Mouse (Mus musculus) testis, postnatal 14 days (tissue): Measurements from ENCODE around the gene Actl6b.
A peak's percentile ranks its signal among the peaks of the same experiment; 100 is the strongest.

ENCODE experiments used
- DNase-seq: peaks from one replicate; pipeline ENCODE4 v3.0.0; 2021; ENCODE audit warnings: low spot score

The Actl6b gene

DNA sequence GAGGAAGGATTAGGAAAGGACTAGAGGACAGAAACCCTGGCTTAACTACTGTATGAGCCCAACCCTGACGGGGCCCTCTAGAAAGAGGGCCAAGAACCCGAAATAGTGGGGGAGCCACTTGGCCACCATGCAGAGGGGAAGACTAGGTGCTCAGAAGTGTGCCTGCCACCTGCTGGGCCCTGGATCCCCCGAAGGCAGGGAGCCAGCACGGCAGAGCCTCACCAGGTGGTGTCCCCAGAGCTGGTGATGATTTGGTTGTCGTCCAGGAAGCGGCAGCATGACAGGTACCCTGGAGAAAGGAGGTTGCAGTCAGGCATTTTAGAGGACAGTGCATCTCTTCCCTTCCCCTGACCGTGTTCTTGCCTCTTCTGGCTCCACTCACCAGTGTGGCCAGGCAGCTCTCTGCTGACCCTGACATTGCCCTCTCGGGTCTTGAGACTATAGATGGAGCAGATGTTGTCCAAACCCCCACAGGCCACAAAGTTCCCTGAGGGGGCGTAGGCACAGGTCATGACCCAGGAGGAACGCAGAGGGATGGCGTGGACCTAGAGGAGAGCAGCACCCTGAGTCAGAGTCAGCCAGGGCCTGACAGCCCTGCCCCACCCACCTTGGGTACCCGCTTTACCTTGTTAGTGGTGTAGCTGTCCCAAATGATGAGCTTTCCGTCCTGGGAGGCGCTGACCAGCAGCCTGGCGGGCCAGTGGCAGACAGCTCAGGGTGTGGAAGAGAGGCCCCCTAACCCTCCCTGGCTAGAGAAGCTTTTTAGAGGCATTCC, 23.9 kb upstream of the Actl6b start:
- no peak for DNase-seq

- DNase-seq: no peak
Measured at GRCm38 (mm10) chr5:137530075-137530474, 23.2 kb upstream of the Actl6b start.

DNA sequence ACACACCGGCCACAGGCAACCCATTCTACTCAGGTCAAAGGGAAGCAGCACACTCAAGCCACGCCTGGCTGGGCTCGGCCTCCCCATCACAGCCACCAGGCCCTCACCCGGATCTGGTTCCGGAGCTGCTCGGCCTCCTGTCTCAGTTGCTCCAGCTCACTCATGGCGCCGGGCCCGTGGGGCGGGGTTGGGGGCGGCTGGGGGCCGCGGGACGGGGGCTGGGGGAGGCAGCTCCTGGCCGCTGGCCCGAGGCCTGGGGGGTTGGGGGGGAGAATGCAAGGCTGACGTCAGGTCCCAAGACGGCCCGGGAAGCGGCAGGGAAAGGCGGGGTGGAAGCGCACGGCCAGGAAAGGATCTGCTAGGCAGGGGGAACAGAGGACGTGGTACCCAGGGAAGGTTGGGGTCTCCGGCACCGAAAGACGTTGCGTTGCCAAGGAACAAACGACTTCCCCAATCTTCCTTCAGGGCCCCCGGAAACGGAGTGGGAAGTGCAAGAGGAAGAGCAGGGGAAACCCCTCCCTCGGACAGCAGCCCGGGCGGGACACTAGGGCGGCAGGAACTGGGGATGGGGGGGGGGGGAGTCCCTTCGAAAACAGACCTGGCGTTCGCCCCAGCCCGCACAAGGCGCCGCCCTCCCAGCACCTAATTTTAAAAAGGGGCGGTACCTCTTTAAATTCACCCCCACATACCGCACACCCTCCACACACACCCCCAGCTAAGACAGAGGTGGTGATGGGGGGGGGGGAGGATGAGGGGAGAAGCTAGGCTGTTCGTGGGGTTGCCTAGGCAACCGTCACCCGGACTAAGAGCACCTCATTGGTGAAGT, 22.5 kb upstream of the Actl6b start:
- DNase-seq: peak; percentile 72

- DNase-seq: peak; percentile 70
Measured at GRCm38 (mm10) chr5:137531414-137532130, 21.7 kb upstream of the Actl6b start.

GRCm38 (mm10) chr5:137532131-137532807, 21.0 kb upstream of the Actl6b start:
- DNase-seq: no peak

DNA sequence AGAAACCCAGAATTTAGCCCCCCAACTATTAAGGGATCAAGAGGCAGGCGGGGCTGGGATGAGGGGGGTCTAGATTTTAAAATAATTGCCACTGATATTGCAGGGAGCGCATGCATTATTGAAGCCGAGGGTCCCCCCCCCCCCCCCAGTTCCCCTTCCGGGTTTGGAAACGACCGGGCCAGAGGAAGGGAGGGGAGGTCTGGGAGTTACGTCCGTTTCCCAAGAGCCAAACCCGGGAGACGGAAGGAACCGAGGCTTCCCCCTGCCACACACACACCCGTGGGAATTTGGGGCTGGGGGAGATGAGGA, 20.6 kb upstream of the Actl6b start:
- DNase-seq: no peak

DNA sequence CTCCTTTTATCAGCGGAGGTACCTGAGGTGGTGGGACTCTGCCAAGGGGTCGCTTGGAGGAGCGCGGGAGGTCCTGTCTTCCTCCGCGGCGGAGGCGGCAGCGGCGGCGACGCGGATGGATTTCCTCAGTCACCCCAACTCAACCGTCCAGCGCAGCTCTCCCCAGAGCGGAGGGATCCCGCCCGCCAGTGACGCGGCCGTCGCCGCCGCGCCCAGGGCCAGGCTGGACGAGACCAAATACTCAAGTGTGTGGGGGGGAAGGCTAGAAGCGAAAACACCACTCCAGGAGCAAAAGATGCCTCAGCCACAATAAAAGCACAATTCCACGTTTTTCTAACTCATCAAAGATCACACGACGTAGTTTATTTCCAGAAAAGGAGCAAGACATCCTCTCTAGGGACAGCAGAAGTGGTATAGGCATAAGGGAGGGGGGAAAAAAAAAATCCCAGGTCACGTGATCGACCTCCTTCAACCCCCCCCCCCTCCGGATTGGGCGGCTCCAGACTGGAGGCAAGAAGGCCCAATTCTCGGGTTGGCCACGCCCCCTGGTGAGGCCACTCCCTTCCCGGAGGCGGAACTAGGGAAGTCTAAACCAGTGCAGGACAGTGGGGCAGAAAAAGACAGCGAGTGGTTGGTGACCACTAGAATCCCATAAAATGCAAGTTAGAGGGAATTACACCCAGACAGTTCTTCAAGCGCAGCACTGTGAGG, 20.0 kb upstream of the Actl6b start, which contains the start of the genes Epo and Gnb2:
Gene Epo, minus strand, starts transcription at position 126 of the 711 bp plus-strand sequence.
Gene Gnb2, minus strand, starts transcription at position 394 of the 711 bp plus-strand sequence.
- DNase-seq: peak; percentile 97

- no peak for DNase-seq
Measured at GRCm38 (mm10) chr5:137534762-137535161, 18.6 kb upstream of the Actl6b start.

DNA sequence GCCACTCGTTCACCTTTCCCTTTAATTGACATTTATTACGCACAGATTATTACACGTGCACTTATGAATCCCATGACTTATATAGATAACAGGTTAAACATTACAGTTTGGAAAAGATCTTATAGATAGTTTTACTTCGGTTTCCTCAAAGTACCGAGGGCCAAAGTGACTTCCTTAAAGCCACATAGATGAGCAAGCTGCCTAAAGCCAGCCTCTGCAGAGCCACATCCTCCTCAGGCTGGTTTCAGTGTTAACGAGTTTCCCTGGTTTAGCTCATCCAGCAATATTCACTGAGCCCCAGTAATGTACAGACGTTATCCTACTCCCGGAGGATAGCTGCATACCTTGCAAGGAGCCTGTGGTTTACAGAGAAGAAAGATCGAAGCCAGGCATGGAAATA, 18.0 kb upstream of the Actl6b start:
- DNase-seq: no peak

- no peak for DNase-seq
Measured at GRCm38 (mm10) chr5:137537461-137537860, 15.9 kb upstream of the Actl6b start.

DNA sequence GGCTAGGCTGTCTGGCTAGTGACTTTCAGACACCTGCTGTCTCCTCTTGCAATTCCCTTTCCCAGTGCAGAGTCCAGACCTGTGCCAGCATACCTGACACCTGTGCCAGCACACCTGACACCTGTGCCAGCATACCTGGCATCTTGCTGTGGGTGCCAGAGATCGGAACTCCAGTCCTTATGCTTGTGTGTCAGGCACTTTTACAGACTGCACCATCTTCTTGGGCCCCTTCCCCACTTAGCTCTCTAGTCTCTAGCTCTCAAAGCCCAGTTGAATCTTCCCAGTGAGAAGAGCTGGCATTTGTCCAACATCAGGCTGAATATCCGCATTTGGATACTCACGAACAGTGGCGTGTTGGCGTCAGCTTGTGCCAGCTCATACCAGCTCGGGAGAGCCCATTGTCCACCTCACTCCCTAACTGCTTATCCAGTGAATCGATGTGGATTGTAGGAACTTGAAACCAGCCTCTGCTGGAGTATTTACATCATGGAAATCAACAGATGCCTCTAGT, 14.0 kb upstream of the Actl6b start:
- no peak for DNase-seq

DNA sequence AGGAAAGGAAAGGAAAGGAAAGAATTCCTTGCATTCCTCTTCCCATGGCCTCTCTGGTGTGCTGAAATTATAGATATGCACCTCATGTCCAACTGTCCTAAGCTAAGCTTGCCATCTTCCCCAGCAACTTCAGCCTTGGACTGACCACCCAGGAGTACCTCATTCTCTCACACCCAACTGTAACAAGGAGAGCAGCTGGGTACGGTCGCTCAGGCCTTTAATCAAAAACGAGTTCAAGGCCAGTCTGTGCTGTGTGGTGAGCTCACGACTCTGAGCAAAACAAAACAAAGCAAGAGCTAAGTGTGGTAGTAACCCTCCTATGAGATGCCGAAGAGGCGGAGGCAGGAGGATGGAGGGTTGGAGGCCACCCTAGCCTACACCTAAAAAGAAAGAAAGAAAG, 12.3 kb upstream of the Actl6b start:
- DNase-seq: no peak

GRCm38 (mm10) chr5:137541768-137542540, 11.4 kb upstream of the Actl6b start:
- no peak for DNase-seq

GRCm38 (mm10) chr5:137544926-137545325, 8.4 kb upstream of the Actl6b start:
- no peak for DNase-seq

DNA sequence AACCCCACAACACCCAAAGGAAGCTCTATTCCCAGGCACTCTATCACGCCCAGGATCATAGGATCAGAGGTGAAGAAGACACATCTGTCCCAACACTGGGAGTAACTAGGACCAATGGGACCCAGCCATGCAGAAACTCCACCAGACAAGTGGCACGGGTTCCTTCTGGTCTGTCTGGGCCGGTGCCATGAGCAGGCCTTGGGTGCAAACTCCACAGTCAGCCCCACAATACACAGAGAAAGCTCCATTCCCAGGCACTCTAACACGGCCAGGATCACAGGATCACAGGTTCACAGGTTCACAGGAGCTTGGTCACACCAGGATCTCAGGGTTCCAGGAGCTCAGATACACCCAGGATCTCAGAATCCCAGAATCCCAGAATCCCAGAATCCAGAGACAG, 7.7 kb upstream of the Actl6b start:
- DNase-seq: no peak

- DNase-seq: no peak
Measured at GRCm38 (mm10) chr5:137549840-137550239, 3.5 kb upstream of the Actl6b start.

DNA sequence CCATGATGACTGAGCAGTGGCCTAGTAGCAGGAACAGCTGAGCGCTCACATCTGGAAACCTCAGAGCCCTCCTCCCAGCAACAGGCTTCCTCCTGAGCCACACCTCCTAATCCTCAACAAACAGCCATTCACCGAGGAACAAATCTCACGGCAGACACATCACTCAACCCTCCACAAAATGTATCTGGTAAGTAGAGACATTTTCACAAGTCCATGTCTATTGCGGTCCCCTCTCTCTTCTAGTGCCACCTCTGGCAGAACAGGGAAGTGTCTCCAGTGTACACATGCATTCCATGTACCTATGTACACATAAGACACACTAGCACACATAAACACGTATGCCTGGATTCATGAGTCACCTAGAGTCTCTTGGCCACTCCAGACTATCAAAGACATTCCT, 2.2 kb upstream of the Actl6b start:
- no peak for DNase-seq

- no peak for DNase-seq
Measured at GRCm38 (mm10) chr5:137553000-137553399, 317 bp upstream of the Actl6b start.

DNA sequence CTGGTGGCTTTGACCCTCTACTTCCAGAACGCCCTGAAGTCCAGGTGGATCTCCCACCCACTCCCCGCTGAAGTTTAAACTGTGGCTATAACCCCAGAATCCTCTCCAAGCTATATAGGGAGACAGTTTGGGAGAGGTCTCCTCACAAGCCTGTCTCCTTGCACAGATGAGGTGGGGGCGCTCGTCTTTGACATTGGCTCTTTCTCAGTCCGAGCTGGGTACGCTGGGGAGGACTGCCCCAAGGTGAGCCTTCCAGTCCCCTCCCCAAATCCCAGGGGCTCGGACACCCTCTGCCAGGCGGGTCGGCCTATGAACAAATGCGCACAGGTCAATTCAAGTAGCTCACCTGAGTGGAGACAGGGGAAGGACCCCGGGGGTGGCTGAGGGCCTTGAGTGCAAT, 581 bp downstream of the Actl6b start:
- no peak for DNase-seq

DNA sequence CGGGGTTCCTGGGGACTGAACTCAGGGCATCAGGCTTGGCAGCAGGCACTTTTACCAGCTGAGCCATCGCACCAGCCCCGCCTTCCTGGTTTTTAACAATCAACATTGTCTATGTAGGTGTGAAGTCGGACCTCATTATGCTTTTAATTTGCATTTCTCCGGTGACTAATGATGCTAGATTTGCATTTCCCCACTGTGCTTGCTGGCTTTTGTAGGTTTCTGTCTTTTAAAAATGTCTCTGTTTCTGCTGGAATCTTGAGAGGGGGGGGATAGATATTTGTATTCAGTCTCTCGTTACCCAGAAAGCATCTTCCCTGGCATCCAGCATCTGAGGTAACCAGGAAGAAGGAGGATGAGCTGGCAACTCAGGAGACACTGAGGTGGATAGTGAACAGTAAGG, 8.2 kb downstream of the Actl6b start:
- DNase-seq: no peak

GRCm38 (mm10) chr5:137562965-137563364, 9.6 kb downstream of the Actl6b start:
- no peak for DNase-seq
